ENCODE assay signal across 10 mouse cellular contexts in genomic region chr9:118512681-118513233, GRCm38 (mm10). TPM values are rescaled to one million over a fixed set of nuclear protein-coding genes. Genes with fewer than 3 reads are reported as not detected.
DNase-seq lines count a peak whose midpoint lies in the region; TF ChIP-seq lines count a peak whose summit lies in the region.
"Had no signal": no experiment of that assay in that cellular context is flagged by ENCODE, and none has a peak within 500 bp of the region (broad histone marks: within the 10 kb centered on the region; RNA-seq: fewer than 3 reads in every experiment).

No protein-coding gene starts in this region.

- TF ChIP-seq CTCF in heart, adult 2 months (IDR thresholded peaks at IDR 0.05), result no peak

- no peaks in the 10 kb centered on the region for H3K9me3 ChIP-seq in hindbrain, embryonic 10.5 days
- H3K9me3 ChIP-seq: forebrain, embryonic 15.5 days had no signal

- 38% methylated on average over 3 of the region's 3 CpGs for WGBS in heart, adult 2 months
- 36% methylated on average over 3 of the region's 3 CpGs for WGBS in macrophage (ENCODE audit: missing documents)
- 82% methylated on average over 3 of the region's 3 CpGs for WGBS in hindbrain, embryonic 10.5 days

- peaks cover 22% of the 10 kb centered on the region for H3K4me1 ChIP-seq in heart, adult 2 months (ENCODE audit: control insufficient read depth, insufficient read depth, low read length)
- H3K4me1 ChIP-seq in hindbrain, embryonic 10.5 days (replicated peaks), result peaks cover 25% of the 10 kb centered on the region

- peak overlapping the region; percentile 77 for H3K27ac ChIP-seq in heart, adult 2 months
- peak overlapping the region; percentile 19 for H3K27ac ChIP-seq in macrophage
- no peak overlapping the region for H3K27ac ChIP-seq in hindbrain, embryonic 10.5 days
- H3K27ac ChIP-seq: forebrain, embryonic 15.5 days had no signal

- intact Hi-C loops in heart, adult 2 months (cut with DNase I), result no loop called here
- intact Hi-C loops in heart, postnatal 14 days (cut with DNase I), result no loop called here

- 0 out of 2 replicates have a peak, but pooled peaks have one; percentile 30 for TF ChIP-seq POLR2A in heart, adult 2 months (IDR thresholded peaks at IDR 0.05; ENCODE audit: insufficient read depth, low read depth, low read length)

- peak overlapping the region; percentile 30 for H3K9ac ChIP-seq in heart, adult 2 months (ENCODE audit: low read depth, low read length)
- H3K9ac ChIP-seq: forebrain, embryonic 15.5 days had no signal

- H3K79me2 ChIP-seq in heart, adult 2 months (replicated peaks; ENCODE audit: control insufficient read depth, insufficient read depth, low read length), result peaks cover 7% of the 10 kb centered on the region
- peaks cover 100% of the 10 kb centered on the region for H3K79me2 ChIP-seq in macrophage (ENCODE audit: inconsistent target)

- no peak overlapping the region; the same call in 1 of the 2 replicates for H3K4me3 ChIP-seq in heart, adult 2 months
- no peak overlapping the region for H3K4me3 ChIP-seq in macrophage (ENCODE audit: inconsistent target)
- H3K4me3 ChIP-seq in hindbrain, embryonic 10.5 days, result no peak overlapping the region
- H3K4me3 ChIP-seq: forebrain, embryonic 15.5 days had no signal

- TF ChIP-seq EP300 in heart, adult 2 months (IDR thresholded peaks at IDR 0.05; ENCODE audit: insufficient read depth, low read depth, low read length), result no peak

- H3K27me3 ChIP-seq in heart, adult 2 months (ENCODE audit: control insufficient read depth, insufficient read depth, low read length), result no peaks in the 10 kb centered on the region
- no peaks in the 10 kb centered on the region for H3K27me3 ChIP-seq in hindbrain, embryonic 10.5 days (ENCODE audit: insufficient read depth, poor library complexity, severe bottlenecking)
- H3K27me3 ChIP-seq: forebrain, embryonic 15.5 days had no signal

- peaks cover 33% of the 10 kb centered on the region for H3K36me3 ChIP-seq in heart, adult 2 months (ENCODE audit: control insufficient read depth, insufficient read depth, low read length)
- H3K36me3 ChIP-seq in macrophage (ENCODE audit: inconsistent target), result peaks cover 10% of the 10 kb centered on the region; the same call in 1 of the 2 replicates
- H3K36me3 ChIP-seq in hindbrain, embryonic 10.5 days, result peaks cover 39% of the 10 kb centered on the region

- peak in 1 of 2 experiments; percentile 46 for DNase-seq in heart, adult 2 months
- no peak for DNase-seq in heart, postnatal 14 days
- DNase-seq in CD4-positive, CD25-positive, alpha-beta regulatory T cell, adult 2 months (ENCODE audit: low read depth, low spot score), result peak; percentile 28
- DNase-seq in heart, adult 9 months (ENCODE audit: low spot score in 2 of 2), result peak; percentile 38 to 62
- no peak for DNase-seq in hindbrain, embryonic 10.5 days (ENCODE audit: low spot score)
- no peak for DNase-seq in spleen, postnatal 14 days (ENCODE audit: low spot score in 2 of 2)
- DNase-seq in testis, postnatal 14 days (ENCODE audit: low spot score), result no peak
- DNase-seq: cerebellum, adult 9-11 months had no signal

RNA-seq across cellular contexts. Expression of gene Golga4, which starts 6.7 kb away (rescaled TPM):
- 100 to 1,000 TPM; 350 to 420 TPM for total RNA-seq in heart, adult 2 months (2021)
- 34.4 and 62.8 TPM in 2 replicates for polyA plus RNA-seq in heart, adult 2 months (2012; rRNA removed)
- total RNA-seq in heart, postnatal 14 days (2021), result 100 to 1,000 TPM; 180 to 187 TPM
- total RNA-seq in macrophage (2018; cell fraction: chromatin; rRNA removed), result 100 to 1,000 TPM; 201 to 650 (median 367) TPM
- 10 to 100 TPM; 38.6 to 70.6 (median 56.1) TPM for total RNA-seq in macrophage (2018; cell fraction: cytosol; rRNA removed)
- total RNA-seq in macrophage (2018; cell fraction: nucleus; rRNA removed), result 100 to 1,000 TPM in 24 of 26 experiments, 10 to 100 TPM in 2; 97.1 to 246 (median 152) TPM
- polyA plus RNA-seq in macrophage (2018), result 47.5 to 67.5 TPM (median 47.8 TPM) in 3 replicates
- polyA plus RNA-seq in hindbrain, embryonic 10.5 days (2016; fragmentation: Nextera tagmentation; extraction: Ambion mirVana), result 34.2 and 42.9 TPM in 2 replicates

RNA-seq across cellular contexts. Expression of gene Eomes, which starts 34.7 kb away (rescaled TPM):
- under 1 TPM; 0.07 to 0.13 TPM for total RNA-seq in heart, adult 2 months (2021)
- polyA plus RNA-seq in heart, adult 2 months (2012; rRNA removed), result 0.23 TPM in 1 of 2 replicates, not detected in the other
- total RNA-seq in heart, postnatal 14 days (2021), result not detected
- not detected for total RNA-seq in macrophage (2018; cell fraction: chromatin; rRNA removed)
- not detected for total RNA-seq in macrophage (2018; cell fraction: cytosol; rRNA removed)
- not detected for total RNA-seq in macrophage (2018; cell fraction: nucleus; rRNA removed)
- polyA plus RNA-seq in macrophage (2018), result not detected in 3 replicates
- polyA plus RNA-seq in hindbrain, embryonic 10.5 days (2016; fragmentation: Nextera tagmentation; extraction: Ambion mirVana), result 0.10 TPM in 1 of 2 replicates, not detected in the other

Comparison
In these comparisons a context has a peak if more than half of its experiments do, and no peak if none do; other contexts are left out.
1. DNase-seq: peak in CD4-positive, CD25-positive, alpha-beta regulatory T cell, adult 2 months (single experiment) and heart, adult 9 months (2 of 2); none in heart, postnatal 14 days (0 of 2), hindbrain, embryonic 10.5 days (single experiment), spleen, postnatal 14 days (0 of 2) and testis, postnatal 14 days (single experiment).